Mouse (Mus musculus): ENCODE measurements around the gene Prkar2b. TPM values are rescaled to one million over a fixed set of nuclear protein-coding genes. Genes with fewer than 3 reads are reported as not detected.

The Prkar2b gene
- polyA plus RNA-seq, 1 experiment from 2014 or later = 38.1 TPM

- no peaks in the 10 kb centered on the region for H3K27me3 ChIP-seq
- peaks cover 5% of the 10 kb centered on the region; the same call in 1 of the 2 replicates for H3K4me1 ChIP-seq
Measured at GRCm38 (mm10) chr12:31936657-31937300, 124.3 kb downstream of the Prkar2b start.

GRCm38 (mm10) chr12:31931818-31932217 lies 129.3 kb downstream of the Prkar2b start:
- ATAC-seq (ENCODE audit: insufficient number of reproducible peaks, insufficient read depth, low FRiP score, low TSS enrichment, low read depth) = no peak
- no peaks in the 10 kb centered on the region for H3K27me3 ChIP-seq
- whole genome bisulfite sequencing = 97% methylated on average over 3 of the region's 3 CpGs

More at GRCm38 (mm10) chr12:31936657-31937300, 124.3 kb downstream of the Prkar2b start:
- no peak overlapping the region for H3K4me2 ChIP-seq
- WGBS = 21% methylated on average over 6 of the region's 6 CpGs
- H3K27ac ChIP-seq = no peak overlapping the region
- no peak overlapping the region for H3K4me3 ChIP-seq
- H3K9me3 ChIP-seq = no peaks in the 10 kb centered on the region
- ATAC-seq (ENCODE audit: insufficient number of reproducible peaks, insufficient read depth, low FRiP score, low TSS enrichment, low read depth) = no peak
- peaks cover 73% of the 10 kb centered on the region for H3K36me3 ChIP-seq
- no peak overlapping the region for H3K9ac ChIP-seq

GRCm38 (mm10) chr12:31928498-31928897 lies 132.6 kb downstream of the Prkar2b start:
- 75% methylated on average over 3 of the region's 3 CpGs for WGBS
- H3K4me3 ChIP-seq = no peak overlapping the region
- peaks cover 75% of the 10 kb centered on the region for H3K36me3 ChIP-seq
- no peak overlapping the region for H3K27ac ChIP-seq
- no peaks in the 10 kb centered on the region for H3K4me1 ChIP-seq
- no peak for ATAC-seq (ENCODE audit: insufficient number of reproducible peaks, insufficient read depth, low FRiP score, low TSS enrichment, low read depth)
- H3K27me3 ChIP-seq = no peaks in the 10 kb centered on the region
- no peak overlapping the region for H3K4me2 ChIP-seq
- no peaks in the 10 kb centered on the region for H3K9me3 ChIP-seq
- no peak overlapping the region for H3K9ac ChIP-seq

More at GRCm38 (mm10) chr12:31931818-31932217, 129.3 kb downstream of the Prkar2b start:
- no peak overlapping the region for H3K27ac ChIP-seq
- H3K4me2 ChIP-seq = no peak overlapping the region
- H3K36me3 ChIP-seq = peaks cover 69% of the 10 kb centered on the region
- H3K4me3 ChIP-seq = no peak overlapping the region
- H3K4me1 ChIP-seq = peaks cover 2% of the 10 kb centered on the region; the same call in 1 of the 2 replicates
- H3K9ac ChIP-seq = no peak overlapping the region
- no peaks in the 10 kb centered on the region for H3K9me3 ChIP-seq

GRCm38 (mm10) chr12:31926661-31927061 lies 134.4 kb downstream of the Prkar2b start:
- no peak overlapping the region for H3K4me3 ChIP-seq
- H3K27ac ChIP-seq = no peak overlapping the region
- no peaks in the 10 kb centered on the region for H3K9me3 ChIP-seq
- no peaks in the 10 kb centered on the region for H3K27me3 ChIP-seq
- no peak overlapping the region for H3K9ac ChIP-seq
- H3K4me2 ChIP-seq = no peak overlapping the region
- WGBS = 62% methylated on average over 4 of the region's 4 CpGs
- no peaks in the 10 kb centered on the region for H3K4me1 ChIP-seq
- ATAC-seq (ENCODE audit: insufficient number of reproducible peaks, insufficient read depth, low FRiP score, low TSS enrichment, low read depth) = no peak
- peaks cover 60% of the 10 kb centered on the region for H3K36me3 ChIP-seq

- Histone ChIP-seq H3K4me3 (no peak overlapping the region), H3K9ac (no peak overlapping the region), H3K4me1 (no peaks in the 10 kb centered on the region), H3K36me3 (peaks cover 50% of the 10 kb centered on the region), H3K9me3 (no peaks in the 10 kb centered on the region), H3K27ac (no peak overlapping the region), H3K4me2 (no peak overlapping the region), H3K27me3 (no peaks in the 10 kb centered on the region)
- ATAC-seq (ENCODE audit: insufficient number of reproducible peaks, insufficient read depth, low FRiP score, low TSS enrichment, low read depth) = no peak
- 83% methylated on average over 6 of the region's 6 CpGs for WGBS
Measured at GRCm38 (mm10) chr12:31925343-31925742, 135.8 kb downstream of the Prkar2b start.

- WGBS = 83% methylated on average over 3 of the region's 3 CpGs
- H3K36me3 ChIP-seq = peaks cover 47% of the 10 kb centered on the region
Measured at GRCm38 (mm10) chr12:31924135-31924534, 137.0 kb downstream of the Prkar2b start.

GRCm38 (mm10) chr12:31920464-31921405 lies 140.4 kb downstream of the Prkar2b start:
- WGBS = 79% methylated on average over 18 of the region's 18 CpGs
- peaks cover 24% of the 10 kb centered on the region for H3K36me3 ChIP-seq
- no peak overlapping the region for H3K4me2 ChIP-seq
- no peak overlapping the region for H3K4me3 ChIP-seq
- H3K9ac ChIP-seq = no peak overlapping the region
- H3K27me3 ChIP-seq = no peaks in the 10 kb centered on the region
- ATAC-seq (ENCODE audit: insufficient number of reproducible peaks, insufficient read depth, low FRiP score, low TSS enrichment, low read depth) = no peak
- H3K4me1 ChIP-seq = no peaks in the 10 kb centered on the region
- no peak overlapping the region for H3K27ac ChIP-seq
- H3K9me3 ChIP-seq = no peaks in the 10 kb centered on the region

More at GRCm38 (mm10) chr12:31924135-31924534, 137.0 kb downstream of the Prkar2b start:
- H3K27me3 ChIP-seq = no peaks in the 10 kb centered on the region
- H3K4me1 ChIP-seq = no peaks in the 10 kb centered on the region
- no peak overlapping the region for H3K4me2 ChIP-seq
- H3K9ac ChIP-seq = no peak overlapping the region
- ATAC-seq (ENCODE audit: insufficient number of reproducible peaks, insufficient read depth, low FRiP score, low TSS enrichment, low read depth) = no peak
- no peaks in the 10 kb centered on the region for H3K9me3 ChIP-seq
- H3K4me3 ChIP-seq = no peak overlapping the region
- no peak overlapping the region for H3K27ac ChIP-seq

GRCm38 (mm10) chr12:31917245-31917644 lies 143.9 kb downstream of the Prkar2b start:
- Histone ChIP-seq H3K27me3 (no peaks in the 10 kb centered on the region), H3K4me1 (no peaks in the 10 kb centered on the region), H3K9me3 (no peaks in the 10 kb centered on the region), H3K27ac (no peak overlapping the region), H3K4me3 (no peak overlapping the region), H3K9ac (no peak overlapping the region), H3K36me3 (peaks cover 9% of the 10 kb centered on the region; the same call in 1 of the 2 replicates), H3K4me2 (no peak overlapping the region)
- no peak for ATAC-seq (ENCODE audit: insufficient number of reproducible peaks, insufficient read depth, low FRiP score, low TSS enrichment, low read depth)
- WGBS = 80% methylated on average over 5 of the region's 5 CpGs

- H3K4me3 ChIP-seq = no peak overlapping the region
- H3K4me1 ChIP-seq = no peaks in the 10 kb centered on the region
- no peaks in the 10 kb centered on the region for H3K27me3 ChIP-seq
- no peaks in the 10 kb centered on the region for H3K9me3 ChIP-seq
- no peak overlapping the region for H3K4me2 ChIP-seq
- H3K9ac ChIP-seq = no peak overlapping the region
- WGBS = 89% methylated on average over 5 of the region's 5 CpGs
- H3K27ac ChIP-seq = no peak overlapping the region
- no peak for ATAC-seq (ENCODE audit: insufficient number of reproducible peaks, insufficient read depth, low FRiP score, low TSS enrichment, low read depth)
- H3K36me3 ChIP-seq = peaks cover 9% of the 10 kb centered on the region; the same call in 1 of the 2 replicates
Measured at GRCm38 (mm10) chr12:31916691-31917090, 144.4 kb downstream of the Prkar2b start.

- ATAC-seq (ENCODE audit: insufficient number of reproducible peaks, insufficient read depth, low FRiP score, low TSS enrichment, low read depth) = no peak
- Histone ChIP-seq H3K9ac (no peak overlapping the region), H3K27me3 (no peaks in the 10 kb centered on the region), H3K36me3 (0 out of 2 replicates have a peak, but pooled peaks cover 5% of the 10 kb centered on the region), H3K27ac (no peak overlapping the region), H3K4me2 (no peak overlapping the region), H3K9me3 (no peaks in the 10 kb centered on the region), H3K4me1 (no peaks in the 10 kb centered on the region), H3K4me3 (no peak overlapping the region)
- WGBS = 68% methylated on average over 4 of the region's 4 CpGs
Measured at GRCm38 (mm10) chr12:31913614-31914013, 147.5 kb downstream of the Prkar2b start.

- no peaks in the 10 kb centered on the region for H3K9me3 ChIP-seq
- WGBS = 79% methylated on average over 6 of the region's 6 CpGs
- H3K27ac ChIP-seq = no peak overlapping the region
- no peaks in the 10 kb centered on the region for H3K4me1 ChIP-seq
- no peak overlapping the region for H3K4me3 ChIP-seq
- no peaks in the 10 kb centered on the region for H3K27me3 ChIP-seq
- H3K9ac ChIP-seq = no peak overlapping the region
- H3K4me2 ChIP-seq = no peak overlapping the region
- 0 out of 2 replicates have a peak, but pooled peaks cover 5% of the 10 kb centered on the region for H3K36me3 ChIP-seq
- no peak for ATAC-seq (ENCODE audit: insufficient number of reproducible peaks, insufficient read depth, low FRiP score, low TSS enrichment, low read depth)
Measured at GRCm38 (mm10) chr12:31912966-31913551, 148.0 kb downstream of the Prkar2b start.
